Mouse (Mus musculus): Measurements from ENCODE around the gene 4930404N11Rik. TPM values are rescaled to one million over a fixed set of nuclear protein-coding genes. Genes with fewer than 3 reads are reported as not detected.

Gene 4930404N11Rik
- 0.31 and 0.71 TPM in 2 replicates for polyA plus RNA-seq (2014; fragmentation: Nextera tagmentation; extraction: Ambion mirVana)

- H3K4me3 ChIP-seq (ENCODE audit: low read depth, low read length), result peak within 1 kb of the TSS; percentile 35
- peak; percentile 16; the same call in 1 of the 2 replicates for ATAC-seq (ENCODE audit: low read depth)
- H3K36me3 ChIP-seq (ENCODE audit: control insufficient read depth, insufficient read depth, low read length), result peaks cover 57% of the 10 kb centered on the region
- no peaks in the 10 kb centered on the region for H3K9me3 ChIP-seq (ENCODE audit: control insufficient read depth, low read length)
- H3K27me3 ChIP-seq (replicated peaks; ENCODE audit: control insufficient read depth, insufficient read depth, low read length), result peaks cover 20% of the 10 kb centered on the region
- H3K4me1 ChIP-seq (ENCODE audit: control insufficient read depth, insufficient read depth, low read length), result peaks cover 17% of the 10 kb centered on the region
- WGBS, result 22% methylated on average over 12 of the region's 12 CpGs
- peak within 1 kb of the TSS; percentile 56 for H3K4me2 ChIP-seq (ENCODE audit: low read depth, low read length)
- H3K27ac ChIP-seq (replicated peaks; ENCODE audit: low read depth, low read length), result no peak within 1 kb of the TSS
- DNase-seq (ENCODE audit: low spot score), result no peak
- peak within 1 kb of the TSS; percentile 55; the same call in 1 of the 2 replicates for H3K9ac ChIP-seq (ENCODE audit: low read depth, low read length)
These were observed at the start of gene 4930404N11Rik for GRCm38 (mm10) chr10:81365672-81366476. TSS of gene 4930404N11Rik (minus strand) at chr10:81365816.

GRCm38 (mm10) chr10:81415146-81415545 is 49.5 kb upstream of the 4930404N11Rik start:
- Histone ChIP-seq H3K4me1 (ENCODE audit: control insufficient read depth, insufficient read depth, low read length) (peaks cover 59% of the 10 kb centered on the region), H3K4me2 (ENCODE audit: low read depth, low read length) (no peak overlapping the region; the same call in 1 of the 2 replicates), H3K27me3 (replicated peaks; ENCODE audit: control insufficient read depth, insufficient read depth, low read length) (no peaks in the 10 kb centered on the region), H3K9ac (ENCODE audit: low read depth, low read length) (no peak overlapping the region), H3K4me3 (ENCODE audit: low read depth, low read length) (no peak overlapping the region), H3K27ac (replicated peaks; ENCODE audit: low read depth, low read length) (peak overlapping the region; percentile 48), H3K36me3 (ENCODE audit: control insufficient read depth, insufficient read depth, low read length) (peaks cover 37% of the 10 kb centered on the region), H3K9me3 (ENCODE audit: control insufficient read depth, low read length) (no peaks in the 10 kb centered on the region)
- no peak for DNase-seq (ENCODE audit: low spot score)
- 85% methylated on average over 5 of the region's 5 CpGs for whole genome bisulfite sequencing
- no peak for ATAC-seq (ENCODE audit: low read depth)

- Histone ChIP-seq H3K9ac (ENCODE audit: low read depth, low read length) (no peak overlapping the region), H3K27me3 (replicated peaks; ENCODE audit: control insufficient read depth, insufficient read depth, low read length) (no peaks in the 10 kb centered on the region), H3K4me2 (ENCODE audit: low read depth, low read length) (peak overlapping the region; percentile 35), H3K27ac (replicated peaks; ENCODE audit: low read depth, low read length) (peak overlapping the region; percentile 84; the same call in 1 of the 2 replicates), H3K36me3 (ENCODE audit: control insufficient read depth, insufficient read depth, low read length) (peaks cover 33% of the 10 kb centered on the region), H3K4me1 (ENCODE audit: control insufficient read depth, insufficient read depth, low read length) (peaks cover 60% of the 10 kb centered on the region), H3K4me3 (ENCODE audit: low read depth, low read length) (no peak overlapping the region), H3K9me3 (ENCODE audit: control insufficient read depth, low read length) (no peaks in the 10 kb centered on the region)
- DNase-seq (ENCODE audit: low spot score) (peak; percentile 73), ATAC-seq (ENCODE audit: low read depth) (no peak)
These were observed 49.1 kb upstream of the 4930404N11Rik start for GRCm38 (mm10) chr10:81414682-81415081.

- peak overlapping the region; percentile 84 for H3K27ac ChIP-seq (replicated peaks; ENCODE audit: low read depth, low read length)
- H3K4me2 ChIP-seq (ENCODE audit: low read depth, low read length), result peak overlapping the region; percentile 35
- peak overlapping the region; percentile 35; the same call in 1 of the 2 replicates for H3K9ac ChIP-seq (ENCODE audit: low read depth, low read length)
- peaks cover 28% of the 10 kb centered on the region; the same call in 1 of the 2 replicates for H3K36me3 ChIP-seq (ENCODE audit: control insufficient read depth, insufficient read depth, low read length)
- DNase-seq (ENCODE audit: low spot score) (peak; percentile 86), ATAC-seq (ENCODE audit: low read depth) (peak; percentile 5; the same call in 1 of the 2 replicates)
- H3K9me3 ChIP-seq (ENCODE audit: control insufficient read depth, low read length), result no peaks in the 10 kb centered on the region
- 41% methylated on average over 17 of the region's 26 CpGs for WGBS
- peaks cover 69% of the 10 kb centered on the region for H3K4me1 ChIP-seq (ENCODE audit: control insufficient read depth, insufficient read depth, low read length)
- H3K4me3 ChIP-seq (ENCODE audit: low read depth, low read length), result peak overlapping the region; percentile 1; the same call in 1 of the 2 replicates
- no peaks in the 10 kb centered on the region for H3K27me3 ChIP-seq (replicated peaks; ENCODE audit: control insufficient read depth, insufficient read depth, low read length)
These were observed 48.0 kb upstream of the 4930404N11Rik start for GRCm38 (mm10) chr10:81413310-81414261.

GRCm38 (mm10) chr10:81412586-81413309 is 47.1 kb upstream of the 4930404N11Rik start:
- H3K4me1 ChIP-seq (ENCODE audit: control insufficient read depth, insufficient read depth, low read length), result peaks cover 76% of the 10 kb centered on the region
- no peak overlapping the region for H3K4me3 ChIP-seq (ENCODE audit: low read depth, low read length)
- no peak overlapping the region for H3K9ac ChIP-seq (ENCODE audit: low read depth, low read length)
- no peaks in the 10 kb centered on the region for H3K27me3 ChIP-seq (replicated peaks; ENCODE audit: control insufficient read depth, insufficient read depth, low read length)
- no peak for ATAC-seq (ENCODE audit: low read depth)
- no peak overlapping the region for H3K4me2 ChIP-seq (ENCODE audit: low read depth, low read length)
- no peak for DNase-seq (ENCODE audit: low spot score)
- H3K9me3 ChIP-seq (ENCODE audit: control insufficient read depth, low read length), result no peaks in the 10 kb centered on the region
- H3K36me3 ChIP-seq (ENCODE audit: control insufficient read depth, insufficient read depth, low read length), result peaks cover 29% of the 10 kb centered on the region
- WGBS, result 71% methylated on average over 16 of the region's 16 CpGs
- H3K27ac ChIP-seq (replicated peaks; ENCODE audit: low read depth, low read length), result peak overlapping the region; percentile 84; the same call in 1 of the 2 replicates

- peak; percentile 9; the same call in 1 of the 2 replicates for ATAC-seq (ENCODE audit: low read depth)
- Histone ChIP-seq H3K4me3 (ENCODE audit: low read depth, low read length) (no peak overlapping the region), H3K4me1 (ENCODE audit: control insufficient read depth, insufficient read depth, low read length) (peaks cover 77% of the 10 kb centered on the region), H3K4me2 (ENCODE audit: low read depth, low read length) (no peak overlapping the region), H3K9ac (ENCODE audit: low read depth, low read length) (no peak overlapping the region), H3K27me3 (replicated peaks; ENCODE audit: control insufficient read depth, insufficient read depth, low read length) (no peaks in the 10 kb centered on the region), H3K27ac (replicated peaks; ENCODE audit: low read depth, low read length) (peak overlapping the region; percentile 84), H3K9me3 (ENCODE audit: control insufficient read depth, low read length) (no peaks in the 10 kb centered on the region), H3K36me3 (ENCODE audit: control insufficient read depth, insufficient read depth, low read length) (peaks cover 35% of the 10 kb centered on the region)
- peak; percentile 74 for DNase-seq (ENCODE audit: low spot score)
- WGBS, result 58% methylated on average over 10 of the region's 18 CpGs
These were observed 46.1 kb upstream of the 4930404N11Rik start for GRCm38 (mm10) chr10:81411471-81412400.

- Histone ChIP-seq H3K4me3 (ENCODE audit: low read depth, low read length) (no peak overlapping the region), H3K4me1 (ENCODE audit: control insufficient read depth, insufficient read depth, low read length) (peaks cover 70% of the 10 kb centered on the region), H3K27me3 (replicated peaks; ENCODE audit: control insufficient read depth, insufficient read depth, low read length) (no peaks in the 10 kb centered on the region), H3K9me3 (ENCODE audit: control insufficient read depth, low read length) (no peaks in the 10 kb centered on the region), H3K9ac (ENCODE audit: low read depth, low read length) (no peak overlapping the region), H3K27ac (replicated peaks; ENCODE audit: low read depth, low read length) (peak overlapping the region; percentile 84), H3K4me2 (ENCODE audit: low read depth, low read length) (no peak overlapping the region), H3K36me3 (ENCODE audit: control insufficient read depth, insufficient read depth, low read length) (peaks cover 43% of the 10 kb centered on the region)
- WGBS, result 68% methylated on average over 9 of the region's 9 CpGs
- DNase-seq (ENCODE audit: low spot score) (no peak), ATAC-seq (ENCODE audit: low read depth) (no peak)
These were observed 45.4 kb upstream of the 4930404N11Rik start for GRCm38 (mm10) chr10:81410981-81411380.

All from embryonic facial prominence, embryonic 14.5 days (tissue).